Mouse (Mus musculus) lung, postnatal 0 days (tissue): ENCODE data around the gene Olfr316. TPM values are rescaled to one million over a fixed set of nuclear protein-coding genes. Genes with fewer than 3 reads are reported as not detected.

Experiments
- ATAC-seq: fragments of 200-750 bp; cut with Nextera tagmentation; 2 replicates; pipeline ENCODE4 v1.8.0; 2017; ENCODE audit warnings: moderate library complexity
- DNase-seq: peaks from one replicate; pipeline ENCODE4 v3.0.0-alpha.2; 2016; ENCODE audit warnings: low spot score
- H3K27ac ChIP-seq: fragments of 300-500 bp; sonication (generic); 2 replicates; pipeline ENCODE4 v1.5.1; 2014; ENCODE audit warnings: antibody characterized with exemption, mild to moderate bottlenecking, low read length, mixed read lengths
- H3K27me3 ChIP-seq: fragments of 300-500 bp; sonication (generic); replicated peaks from 2 replicates; pipeline ENCODE4 v1.6.1; 2014; ENCODE audit warnings: low read length, mixed read lengths; ENCODE audit not compliant: insufficient read depth
- H3K36me3 ChIP-seq: fragments of 300-500 bp; sonication (generic); 2 replicates; pipeline ENCODE4 v1.6.1; 2014; ENCODE audit warnings: low read length, mixed read lengths; ENCODE audit not compliant: insufficient read depth
- H3K4me1 ChIP-seq: fragments of 300-500 bp; sonication (generic); 2 replicates; pipeline ENCODE4 v1.6.1; 2014; ENCODE audit warnings: antibody characterized with exemption, low read depth, low read length, mixed read lengths; ENCODE audit not compliant: insufficient read depth
- H3K4me2 ChIP-seq: fragments of 300-500 bp; sonication (generic); replicated peaks from 2 replicates; pipeline ENCODE4 v1.6.1; 2014; ENCODE audit warnings: low read depth, mild to moderate bottlenecking, low read length, moderate library complexity, mixed read lengths
- H3K4me3 ChIP-seq: fragments of 300-500 bp; sonication (generic); 2 replicates; pipeline ENCODE4 v1.5.1; 2014; ENCODE audit warnings: low read depth, low read length
- H3K9ac ChIP-seq: fragments of 300-500 bp; sonication (generic); replicated peaks from 2 replicates; pipeline ENCODE4 v1.6.1; 2014; ENCODE audit warnings: low read depth, mild to moderate bottlenecking
- H3K9me3 ChIP-seq: fragments of 300-500 bp; sonication (generic); 2 replicates; pipeline ENCODE4 v1.6.1; 2016; ENCODE audit warnings: low read length, mixed read lengths
- CTCF ChIP-seq: IDR thresholded peaks from 2 replicates; pipeline ENCODE4 v1.5.1; 2016; ENCODE audit warnings: antibody characterized with exemption, mild to moderate bottlenecking
- EP300 ChIP-seq: IDR thresholded peaks from 2 replicates; pipeline ENCODE4 v1.6.1; 2016; ENCODE audit warnings: antibody characterized with exemption, mild to moderate bottlenecking, control low read depth
- WGBS: fragments of 180-500 bp; shearing (Covaris S2); extraction: QIAGEN DNeasy Blood & Tissue Kit; methylation state at CpG from one replicate; pipeline ENCODE4 v1.1.7; 2014; 5-methylcytosine and 5-hydroxymethylcytosine counted together
- polyA plus RNA-seq: library from polyadenylated mRNA; unstranded; fragments of >200 nt; fragmentation: Nextera tagmentation; extraction: Ambion mirVana; gene quantifications from 2 replicates; pipeline ENCODE4 v1.2.1, GENCODE M21; 2015

Gene Olfr316
- polyA plus RNA-seq, 1 experiment from 2014 or later, result not detected

DNA sequence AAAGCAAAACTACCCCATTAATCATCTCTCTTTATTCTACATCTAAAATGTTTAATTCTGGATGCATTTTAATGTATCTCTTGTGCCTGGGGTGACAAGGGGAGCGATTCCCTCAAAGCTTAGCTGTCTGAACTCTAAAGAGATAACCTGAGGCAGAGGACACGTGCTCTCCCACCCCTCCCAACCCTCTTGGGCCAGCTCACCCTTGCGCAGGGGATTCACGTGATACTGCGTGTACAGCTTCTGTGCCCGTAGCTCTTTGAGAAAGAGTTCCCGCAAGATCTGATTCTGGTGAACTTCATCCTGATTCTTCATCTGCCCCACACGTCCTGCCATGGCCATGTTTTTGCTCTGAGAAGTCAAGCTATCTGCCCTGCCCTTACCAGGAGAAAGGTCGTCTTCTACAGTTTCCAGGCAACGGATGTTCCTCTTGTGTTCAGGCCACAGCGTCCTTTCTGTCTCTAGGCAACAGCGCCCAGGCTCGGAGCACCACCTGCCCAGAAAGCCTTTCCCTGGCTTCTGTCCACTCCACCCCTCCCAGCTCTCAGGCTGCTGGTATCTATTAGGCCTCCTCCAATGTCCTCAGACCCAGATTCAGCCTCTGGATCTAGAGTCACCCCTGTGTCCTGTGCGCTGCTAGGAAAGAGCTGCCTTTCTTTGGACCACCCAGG, 49.2 kb downstream of the Olfr316 start, which contains the start of gene Fam183b:
Gene Fam183b, minus strand, starts transcription at position 403 of the 671 bp plus-strand sequence.
- no peak within 1 kb of the TSS for H3K4me3 ChIP-seq
- no peaks in the 10 kb centered on the region for H3K4me1 ChIP-seq
- DNase-seq, result peak; percentile 17
- no peaks in the 10 kb centered on the region for H3K27me3 ChIP-seq
- no peaks in the 10 kb centered on the region for H3K9me3 ChIP-seq
- 0 out of 2 replicates have a peak within 1 kb of the TSS, but pooled peaks have one; percentile 8 for H3K4me2 ChIP-seq
- TF ChIP-seq EP300, result no peak
- TF ChIP-seq CTCF, result no peak
- ATAC-seq, result no peak; the same call in 1 of the 2 replicates
- no peak within 1 kb of the TSS for H3K27ac ChIP-seq
- 8% methylated on average over 14 of the region's 14 CpGs for WGBS
- H3K9ac ChIP-seq, result no peak within 1 kb of the TSS
- no peaks in the 10 kb centered on the region for H3K36me3 ChIP-seq

DNA sequence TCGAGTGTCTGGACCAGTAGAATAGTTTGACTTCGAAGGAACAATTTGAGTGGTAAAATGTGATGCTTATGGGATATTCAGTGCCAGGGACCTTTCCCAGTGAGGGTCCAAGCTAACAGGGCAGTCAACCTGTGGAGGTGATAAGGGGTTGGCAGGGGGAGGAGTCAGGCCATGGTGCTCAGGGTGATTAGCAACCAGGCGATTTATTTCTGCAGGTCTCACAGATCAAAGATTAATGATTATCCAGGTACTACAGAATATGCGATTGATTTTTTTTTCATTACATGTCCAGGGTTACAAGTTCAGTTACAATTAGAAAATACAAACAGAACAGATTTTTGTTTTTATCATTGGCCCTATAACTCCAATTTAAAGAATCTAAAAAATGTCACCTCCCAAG, 51.3 kb downstream of the Olfr316 start:
- 34% methylated on average over 4 of the region's 4 CpGs for WGBS
- ATAC-seq (no peak), DNase-seq (no peak)
- Histone ChIP-seq H3K9ac (no peak overlapping the region), H3K4me1 (no peaks in the 10 kb centered on the region), H3K36me3 (no peaks in the 10 kb centered on the region), H3K27ac (no peak overlapping the region), H3K9me3 (no peaks in the 10 kb centered on the region), H3K4me3 (no peak overlapping the region), H3K27me3 (no peaks in the 10 kb centered on the region), H3K4me2 (no peak overlapping the region)
- TF ChIP-seq CTCF, result no peak
- no peak for TF ChIP-seq EP300

DNA sequence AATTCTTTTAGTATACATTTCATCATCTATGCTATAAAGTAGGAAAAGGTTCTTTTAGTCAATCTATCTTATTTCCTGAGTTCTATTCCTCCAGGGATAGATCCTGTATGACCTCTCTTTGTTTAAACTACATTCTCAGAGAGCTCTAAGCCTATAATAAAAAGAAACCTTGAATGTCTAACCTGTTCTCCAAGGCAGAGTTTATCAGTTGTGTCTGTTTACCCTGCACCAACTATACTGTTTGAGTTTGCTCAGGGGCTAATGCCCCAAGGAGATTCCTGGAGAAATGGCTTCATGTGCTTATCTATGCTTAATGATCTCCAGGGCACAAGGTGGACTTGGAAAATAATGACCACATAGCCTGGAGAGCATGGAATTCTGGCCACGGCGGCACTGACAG, 51.9 kb downstream of the Olfr316 start:
- Histone ChIP-seq H3K9ac (no peak overlapping the region), H3K27me3 (no peaks in the 10 kb centered on the region), H3K9me3 (no peaks in the 10 kb centered on the region), H3K4me1 (no peaks in the 10 kb centered on the region), H3K4me2 (no peak overlapping the region), H3K36me3 (no peaks in the 10 kb centered on the region), H3K27ac (no peak overlapping the region), H3K4me3 (no peak overlapping the region)
- no peak for ATAC-seq
- DNase-seq, result no peak
- 16% methylated on average over 2 of the region's 2 CpGs for WGBS
- TF ChIP-seq EP300 (no peak), CTCF (no peak)

Other genes with a start within 250 kb of the Olfr316 start
- gene Olfr330, start 217.9 kb upstream of the Olfr316 start, polyA plus RNA-seq, result not detected in 2 replicates
- not detected in 2 replicates for gene Olfr329-ps, start 206.3 kb upstream of the Olfr316 start, polyA plus RNA-seq
- 0.07 TPM in 1 of 2 replicates, not detected in the other for gene Olfr328, start 197.1 kb upstream of the Olfr316 start, polyA plus RNA-seq
- gene Olfr224, start 182.2 kb upstream of the Olfr316 start, polyA plus RNA-seq, result not detected in 2 replicates
- not detected in 2 replicates for gene Olfr325, start 175.0 kb upstream of the Olfr316 start, polyA plus RNA-seq
- gene Olfr324, start 157.6 kb upstream of the Olfr316 start, polyA plus RNA-seq, result not detected in 2 replicates
- gene 2210407C18Rik, start 136.7 kb upstream of the Olfr316 start, polyA plus RNA-seq, result not detected in 2 replicates
- gene Olfr323, start 122.2 kb upstream of the Olfr316 start, polyA plus RNA-seq, result not detected in 2 replicates
- gene Trim58, start 112.3 kb upstream of the Olfr316 start, polyA plus RNA-seq, result 0.08 and 0.20 TPM in 2 replicates
- not detected in 2 replicates for gene Olfr322, start 94.0 kb upstream of the Olfr316 start, polyA plus RNA-seq
- gene Olfr320, start 71.6 kb upstream of the Olfr316 start, polyA plus RNA-seq, result not detected in 2 replicates
- not detected in 2 replicates for gene Olfr319, start 53.6 kb upstream of the Olfr316 start, polyA plus RNA-seq
- not detected in 2 replicates for gene Olfr318, start 28.7 kb upstream of the Olfr316 start, polyA plus RNA-seq
- not detected in 2 replicates for gene Olfr317, start 13.5 kb upstream of the Olfr316 start, polyA plus RNA-seq
- gene Olfr315, start 20.5 kb downstream of the Olfr316 start, polyA plus RNA-seq, result not detected in 2 replicates
- not detected in 2 replicates for gene Olfr314, start 30.2 kb downstream of the Olfr316 start, polyA plus RNA-seq
- gene Fam183b, start 49.2 kb downstream of the Olfr316 start, polyA plus RNA-seq, result 31.4 and 36.1 TPM in 2 replicates
- not detected in 2 replicates for gene Olfr313, start 62.3 kb downstream of the Olfr316 start, polyA plus RNA-seq
- not detected in 2 replicates for gene Olfr312, start 76.5 kb downstream of the Olfr316 start, polyA plus RNA-seq
- not detected in 2 replicates for gene Olfr311, start 86.5 kb downstream of the Olfr316 start, polyA plus RNA-seq
- 5.4 and 5.5 TPM in 2 replicates for gene Gm12258, start 94.4 kb downstream of the Olfr316 start, polyA plus RNA-seq
- gene 2810021J22Rik, start 114.5 kb downstream of the Olfr316 start, polyA plus RNA-seq, result 3.2 and 4.0 TPM in 2 replicates
- gene Zfp39, start 151.5 kb downstream of the Olfr316 start, polyA plus RNA-seq, result 2.4 and 2.8 TPM in 2 replicates
- 0.05 and 0.12 TPM in 2 replicates for gene Btnl10, start 165.2 kb downstream of the Olfr316 start, polyA plus RNA-seq
- 168 and 169 TPM in 2 replicates for gene Rnf187, start 186.2 kb downstream of the Olfr316 start, polyA plus RNA-seq
- gene Hist3h2ba, start 196.2 kb downstream of the Olfr316 start, polyA plus RNA-seq, result 2.6 TPM in 2 replicates
- 21.6 and 28.6 TPM in 2 replicates for gene Hist3h2a, start 202.0 kb downstream of the Olfr316 start, polyA plus RNA-seq
- 0.62 and 0.83 TPM in 2 replicates for gene Trim17, start 202.0 kb downstream of the Olfr316 start, polyA plus RNA-seq
- gene Trim11, start 225.4 kb downstream of the Olfr316 start, polyA plus RNA-seq, result 19.1 and 20.2 TPM in 2 replicates